Mouse (Mus musculus) intestine, embryonic 16.5 days (tissue): ENCODE measurements around the gene Shc4. TPM values are rescaled to one million over a fixed set of nuclear protein-coding genes. Genes with fewer than 3 reads are reported as not detected.

Experiments
- ATAC-seq: fragments of 200-750 bp; cut with Nextera tagmentation; 2 replicates; pipeline ENCODE4 v1.8.0; 2017; ENCODE audit warnings: moderate TSS enrichment, moderate library complexity
- H3K27ac ChIP-seq: fragments of 300-500 bp; sonication (generic); 2 replicates; pipeline ENCODE4 v1.5.1; 2014; ENCODE audit warnings: mild to moderate bottlenecking, low read length
- H3K27me3 ChIP-seq: fragments of 300-500 bp; sonication (generic); replicated peaks from 2 replicates; pipeline ENCODE4 v1.6.1; 2014; ENCODE audit warnings: low read length, control low read depth, mixed read lengths; ENCODE audit not compliant: control insufficient read depth, insufficient read depth
- H3K36me3 ChIP-seq: fragments of 300-500 bp; sonication (generic); 2 replicates; pipeline ENCODE4 v1.6.1; 2014; ENCODE audit warnings: low read length, control low read depth; ENCODE audit not compliant: control insufficient read depth, insufficient read depth
- H3K4me1 ChIP-seq: fragments of 300-500 bp; sonication (generic); 2 replicates; pipeline ENCODE4 v1.6.1; 2014; ENCODE audit warnings: low read length, control low read depth, mixed read lengths; ENCODE audit not compliant: control insufficient read depth, insufficient read depth
- H3K4me2 ChIP-seq: fragments of 300-500 bp; sonication (generic); 2 replicates; pipeline ENCODE4 v1.6.1; 2014; ENCODE audit warnings: low read depth, low read length, control low read depth
- H3K4me3 ChIP-seq: fragments of 300-500 bp; sonication (generic); 2 replicates; pipeline ENCODE4 v1.5.1; 2014; ENCODE audit warnings: mild to moderate bottlenecking, low read length
- H3K9ac ChIP-seq: fragments of 300-500 bp; sonication (generic); 2 replicates; pipeline ENCODE4 v1.6.1; 2014; ENCODE audit warnings: low read depth, low read length
- H3K9me3 ChIP-seq: fragments of 300-500 bp; sonication (generic); 2 replicates; pipeline ENCODE4 v1.6.1; 2016; ENCODE audit warnings: low read length, control low read depth; ENCODE audit not compliant: control insufficient read depth
- WGBS: fragments of 180-500 bp; shearing (Covaris S2); extraction: QIAGEN DNeasy Blood & Tissue Kit; methylation state at CpG from one replicate; pipeline ENCODE4 v1.1.7; 2014; 5-methylcytosine and 5-hydroxymethylcytosine counted together
- polyA plus RNA-seq: library from polyadenylated mRNA; unstranded; fragments of >200 nt; fragmentation: Nextera tagmentation; extraction: Ambion mirVana; gene quantifications from 2 replicates; pipeline ENCODE4 v1.2.1, GENCODE M21; 2015

The Shc4 gene
- polyA plus RNA-seq = 1.7 and 1.8 TPM in 2 replicates

DNA sequence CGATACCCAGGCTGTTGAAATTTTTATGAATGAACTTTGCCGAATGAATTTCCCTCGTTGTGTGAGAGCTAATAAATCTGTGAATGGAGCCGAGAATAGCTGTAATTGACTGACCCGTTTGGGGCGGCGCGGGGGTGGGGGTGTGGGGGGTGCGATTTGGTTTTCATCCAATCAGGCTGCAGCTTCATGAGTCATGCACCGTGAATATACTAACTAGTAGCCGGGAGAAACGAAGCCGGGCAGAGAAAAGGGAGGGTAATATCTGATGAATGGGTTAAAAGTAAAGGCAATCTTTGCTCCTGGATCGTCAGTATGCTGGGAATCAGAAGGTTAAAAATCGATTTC is at the start of gene Shc4:
Shc4 (minus strand) TSS at position 63 of the 345 bp plus-strand sequence.
- Histone ChIP-seq H3K4me1 (peaks cover 11% of the 10 kb centered on the region; the same call in 1 of the 2 replicates), H3K9ac (peak within 1 kb of the TSS; percentile 70), H3K4me3 (peak within 1 kb of the TSS; percentile 55), H3K9me3 (no peaks in the 10 kb centered on the region), H3K27ac (no peak within 1 kb of the TSS), H3K36me3 (no peaks in the 10 kb centered on the region), H3K27me3 (peaks cover 15% of the 10 kb centered on the region), H3K4me2 (peak within 1 kb of the TSS; percentile 98)
- ATAC-seq = peak; percentile 86
- under 1% methylated on average over 15 of the region's 15 CpGs for WGBS

DNA sequence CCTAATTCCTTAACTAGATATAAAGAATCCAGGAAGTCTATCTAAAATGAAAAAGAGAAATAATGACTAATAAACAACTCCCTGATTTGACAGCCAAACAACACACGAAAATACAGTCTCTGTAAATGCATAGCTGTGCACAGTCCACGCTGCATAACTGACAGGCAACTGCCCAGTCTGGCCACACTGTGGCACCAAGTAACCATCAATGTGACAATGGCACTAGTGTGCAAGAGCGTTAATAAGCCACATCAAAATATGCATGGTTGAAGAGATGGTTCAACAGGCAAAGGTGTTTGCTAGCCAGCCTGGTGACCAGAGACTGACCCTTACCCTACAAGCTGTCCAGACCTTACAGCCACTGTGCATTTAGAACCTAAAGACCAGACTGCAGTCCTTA is 41.1 kb upstream of the Shc4 start:
- 90% methylated on average over 3 of the region's 3 CpGs for WGBS
- H3K4me2 ChIP-seq = no peak overlapping the region
- no peak overlapping the region for H3K27ac ChIP-seq
- no peak overlapping the region for H3K9ac ChIP-seq
- H3K4me1 ChIP-seq = no peaks in the 10 kb centered on the region
- H3K9me3 ChIP-seq = no peaks in the 10 kb centered on the region
- no peaks in the 10 kb centered on the region for H3K27me3 ChIP-seq
- ATAC-seq = no peak
- 0 out of 2 replicates have a peak, but pooled peaks cover 3% of the 10 kb centered on the region for H3K36me3 ChIP-seq
- no peak overlapping the region for H3K4me3 ChIP-seq

DNA sequence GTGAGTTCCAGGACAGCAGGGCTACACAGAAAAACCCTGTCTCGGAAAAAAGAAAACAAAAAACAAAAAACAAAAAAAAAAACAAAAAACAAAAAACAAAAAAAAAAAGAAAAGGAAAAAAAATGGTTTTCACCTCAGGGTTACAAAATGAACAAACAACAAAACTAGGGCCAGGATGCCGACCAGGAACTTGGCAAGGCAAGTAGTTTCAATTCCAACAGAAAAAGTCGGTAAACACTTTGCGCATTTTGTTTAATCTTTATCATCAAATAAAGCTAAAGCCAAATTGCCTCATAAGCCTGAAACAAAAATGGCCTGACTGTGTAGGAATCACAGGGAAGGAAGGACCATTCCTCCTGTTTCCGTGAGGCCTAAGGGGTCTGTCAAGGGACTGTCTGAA is 40.6 kb upstream of the Shc4 start:
- Histone ChIP-seq H3K4me3 (no peak overlapping the region), H3K9me3 (no peaks in the 10 kb centered on the region), H3K9ac (no peak overlapping the region), H3K27me3 (no peaks in the 10 kb centered on the region), H3K36me3 (0 out of 2 replicates have a peak, but pooled peaks cover 3% of the 10 kb centered on the region), H3K4me2 (no peak overlapping the region), H3K27ac (no peak overlapping the region), H3K4me1 (no peaks in the 10 kb centered on the region)
- WGBS = 87% methylated on average over 5 of the region's 5 CpGs
- ATAC-seq = no peak

DNA sequence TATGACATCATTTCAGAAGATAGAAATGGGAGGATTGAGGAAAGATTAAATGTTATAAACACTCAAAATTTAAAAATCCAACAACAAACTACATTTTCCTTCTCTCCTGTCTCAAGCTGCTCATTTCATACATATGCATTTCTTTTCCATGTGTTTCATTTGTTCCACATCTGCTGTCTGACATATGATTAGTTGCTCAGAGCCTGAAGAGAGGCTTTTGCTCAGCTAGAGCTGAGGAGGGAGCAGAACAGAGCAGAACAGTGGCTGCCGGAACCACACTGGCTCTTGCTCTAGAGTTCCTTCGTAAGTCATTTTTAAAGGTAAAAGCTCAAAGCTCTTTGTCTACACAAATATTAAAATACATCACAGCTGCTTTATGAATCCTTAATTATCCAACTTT is 25.4 kb upstream of the Shc4 start:
- H3K4me3 ChIP-seq = no peak overlapping the region
- ATAC-seq = no peak
- 82% methylated on average over 2 of the region's 2 CpGs for WGBS
- no peaks in the 10 kb centered on the region for H3K9me3 ChIP-seq
- no peak overlapping the region for H3K9ac ChIP-seq
- no peak overlapping the region for H3K4me2 ChIP-seq
- H3K4me1 ChIP-seq = no peaks in the 10 kb centered on the region
- no peak overlapping the region for H3K27ac ChIP-seq
- no peaks in the 10 kb centered on the region for H3K27me3 ChIP-seq
- H3K36me3 ChIP-seq = peaks cover 10% of the 10 kb centered on the region

DNA sequence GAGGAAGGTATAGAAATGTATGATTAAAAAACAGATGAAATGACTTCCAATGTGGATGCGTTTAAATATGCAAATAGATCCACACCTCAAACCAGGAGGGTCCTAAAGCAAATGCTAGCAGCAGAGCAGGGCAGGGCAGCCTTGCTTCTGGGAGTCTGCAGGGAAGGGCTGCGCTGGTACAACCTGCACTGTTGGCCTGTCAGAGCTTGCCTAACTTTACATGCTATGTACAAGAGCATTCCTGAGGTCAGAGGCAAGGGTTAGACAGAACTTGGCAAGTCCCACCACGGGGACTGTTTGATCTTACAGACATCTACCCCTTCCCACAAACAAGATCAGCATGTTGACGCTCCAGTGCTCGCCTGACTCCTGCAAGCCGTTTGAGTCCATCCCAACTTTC is 15.4 kb upstream of the Shc4 start:
- Histone ChIP-seq H3K27me3 (no peaks in the 10 kb centered on the region), H3K9ac (no peak overlapping the region), H3K4me2 (no peak overlapping the region), H3K27ac (no peak overlapping the region), H3K4me3 (no peak overlapping the region), H3K9me3 (no peaks in the 10 kb centered on the region), H3K36me3 (peaks cover 7% of the 10 kb centered on the region; the same call in 1 of the 2 replicates), H3K4me1 (no peaks in the 10 kb centered on the region)
- ATAC-seq = no peak
- WGBS = 83% methylated on average over 6 of the region's 6 CpGs

DNA sequence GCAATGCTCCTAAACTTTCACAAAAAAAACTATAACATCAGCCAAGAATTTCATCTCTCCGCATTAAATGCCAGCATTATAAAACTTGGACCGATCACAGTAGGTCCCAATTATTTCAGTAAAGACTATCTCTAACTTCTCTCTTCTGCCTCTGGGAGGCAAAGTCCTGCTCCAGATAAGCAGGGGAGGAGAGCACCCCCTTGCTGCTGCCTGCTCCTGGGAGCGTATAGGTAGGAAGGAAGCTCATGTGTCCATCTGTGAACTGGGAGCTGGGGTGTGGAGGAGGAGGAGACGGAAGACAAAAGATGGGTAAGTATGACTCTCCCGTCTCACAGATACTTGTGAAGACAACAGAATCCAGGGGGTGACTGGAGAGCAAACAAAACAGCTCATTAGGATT is 14.8 kb upstream of the Shc4 start:
- H3K36me3 ChIP-seq = 0 out of 2 replicates have a peak, but pooled peaks cover 4% of the 10 kb centered on the region
- no peak overlapping the region for H3K4me3 ChIP-seq
- no peak for ATAC-seq
- H3K4me2 ChIP-seq = no peak overlapping the region
- H3K27me3 ChIP-seq = no peaks in the 10 kb centered on the region
- H3K27ac ChIP-seq = no peak overlapping the region
- no peaks in the 10 kb centered on the region for H3K9me3 ChIP-seq
- no peaks in the 10 kb centered on the region for H3K4me1 ChIP-seq
- WGBS = 79% methylated on average over 5 of the region's 5 CpGs
- no peak overlapping the region for H3K9ac ChIP-seq

DNA sequence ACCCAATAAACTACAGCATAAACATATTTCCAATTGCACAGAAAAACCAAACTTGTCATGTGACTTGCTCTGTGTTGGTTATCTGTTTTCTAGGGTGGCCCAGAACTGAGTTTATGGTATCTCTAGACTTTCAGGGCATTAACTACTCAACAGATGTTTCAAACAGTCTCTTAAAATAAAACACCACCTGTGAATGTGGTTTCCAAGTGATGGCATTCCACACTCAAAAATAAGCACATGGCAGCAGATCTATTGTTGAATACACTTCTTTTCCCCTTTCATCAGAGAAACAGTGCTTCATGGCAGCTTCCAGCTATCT is 12.0 kb upstream of the Shc4 start:
- Histone ChIP-seq H3K27me3 (no peaks in the 10 kb centered on the region), H3K4me1 (peaks cover 5% of the 10 kb centered on the region; the same call in 1 of the 2 replicates), H3K27ac (no peak overlapping the region), H3K4me3 (no peak overlapping the region), H3K36me3 (0 out of 2 replicates have a peak, but pooled peaks cover 4% of the 10 kb centered on the region), H3K4me2 (no peak overlapping the region), H3K9me3 (no peaks in the 10 kb centered on the region), H3K9ac (no peak overlapping the region)
- ATAC-seq = no peak

DNA sequence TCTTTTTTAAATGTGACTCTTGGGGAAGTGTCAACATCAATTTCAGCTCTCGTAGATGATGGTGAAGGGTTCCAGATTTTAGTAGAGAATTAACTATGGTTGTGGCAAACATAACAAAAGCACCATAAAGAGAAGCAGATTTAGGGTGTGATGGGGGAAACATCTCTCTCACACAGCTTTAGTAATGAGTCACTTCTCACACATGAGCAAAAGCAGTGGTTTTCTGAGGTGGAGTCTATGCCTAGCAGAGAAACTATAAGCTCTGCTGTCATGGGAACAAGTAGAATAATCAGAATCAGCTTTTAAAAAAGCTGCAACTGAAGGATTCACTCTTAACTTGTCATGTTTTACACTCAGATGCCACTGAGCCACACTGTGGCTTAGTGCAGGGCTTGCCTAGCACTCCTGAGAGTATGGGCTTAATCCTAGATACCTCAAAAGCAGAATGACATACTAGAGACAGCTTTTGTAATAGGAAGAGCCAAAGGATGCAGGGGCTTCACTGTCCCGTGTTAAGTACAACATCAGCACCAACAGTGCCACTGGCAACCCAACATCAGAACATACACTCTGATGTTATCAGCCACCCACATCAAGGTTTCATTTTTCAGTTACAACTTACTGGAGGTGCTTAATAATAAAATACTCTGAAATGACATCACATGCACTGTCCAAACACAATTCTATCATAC is 11.5 kb upstream of the Shc4 start:
- no peak overlapping the region for H3K9ac ChIP-seq
- ATAC-seq = no peak
- H3K9me3 ChIP-seq = no peaks in the 10 kb centered on the region
- no peak overlapping the region for H3K4me2 ChIP-seq
- 67% methylated on average over 2 of the region's 2 CpGs for WGBS
- no peaks in the 10 kb centered on the region for H3K27me3 ChIP-seq
- H3K4me3 ChIP-seq = no peak overlapping the region
- H3K27ac ChIP-seq = no peak overlapping the region
- 0 out of 2 replicates have a peak, but pooled peaks cover 4% of the 10 kb centered on the region for H3K36me3 ChIP-seq
- peaks cover 5% of the 10 kb centered on the region; the same call in 1 of the 2 replicates for H3K4me1 ChIP-seq

DNA sequence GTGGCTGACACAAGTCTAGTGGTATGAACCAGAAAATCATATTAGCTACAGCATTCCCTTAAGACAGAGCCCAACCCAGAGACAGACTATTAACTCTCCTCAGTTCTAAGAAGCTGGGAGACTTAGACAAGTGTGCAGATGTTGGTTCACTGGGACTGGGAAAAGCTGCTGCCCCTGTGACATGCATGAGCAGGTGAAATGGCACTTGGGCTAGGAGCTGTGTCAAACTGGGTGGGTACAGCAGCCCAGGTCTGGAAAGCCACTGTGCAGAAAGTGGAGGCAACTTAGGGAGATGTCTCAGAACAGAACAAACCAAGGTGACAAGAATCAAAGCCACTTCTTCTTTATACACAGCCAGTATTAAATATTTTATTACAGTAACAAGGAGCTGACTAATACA is 10.8 kb upstream of the Shc4 start:
- H3K4me2 ChIP-seq = no peak overlapping the region
- 0 out of 2 replicates have a peak, but pooled peaks cover 4% of the 10 kb centered on the region for H3K36me3 ChIP-seq
- H3K9me3 ChIP-seq = no peaks in the 10 kb centered on the region
- no peak overlapping the region for H3K9ac ChIP-seq
- peaks cover 5% of the 10 kb centered on the region; the same call in 1 of the 2 replicates for H3K4me1 ChIP-seq
- H3K27ac ChIP-seq = no peak overlapping the region
- H3K4me3 ChIP-seq = no peak overlapping the region
- ATAC-seq = no peak
- no peaks in the 10 kb centered on the region for H3K27me3 ChIP-seq
